Mouse (Mus musculus) heart, postnatal 0 days (tissue): Measurements from ENCODE around the gene Mycbp2. TPM values are rescaled to one million over a fixed set of nuclear protein-coding genes. Genes with fewer than 3 reads are reported as not detected.
A peak's percentile ranks its signal among the peaks of the same experiment; 100 is the strongest.

Experiments used
- ATAC-seq: fragments of 200-750 bp; cut with Nextera tagmentation; 2 replicates; pipeline ENCODE4 v1.8.0; 2017; ENCODE audit warnings: low read depth, moderate number of reproducible peaks, moderate library complexity; ENCODE audit not compliant: insufficient read depth
- DNase-seq: peaks from one replicate; pipeline ENCODE4 v3.0.0-alpha.2; 2016; ENCODE audit warnings: low spot score
- H3K27ac ChIP-seq: fragments of 300-500 bp; sonication (generic); 2 replicates; pipeline ENCODE4 v1.5.1; 2014; ENCODE audit warnings: low read depth, mild to moderate bottlenecking
- H3K27me3 ChIP-seq: fragments of 300-500 bp; sonication (generic); 2 replicates; pipeline ENCODE4 v1.6.1; 2014; ENCODE audit warnings: low read length, mixed read lengths; ENCODE audit not compliant: control insufficient read depth, insufficient read depth
- H3K36me3 ChIP-seq: fragments of 300-500 bp; sonication (generic); replicated peaks from 2 replicates; pipeline ENCODE4 v1.6.1; 2014; ENCODE audit warnings: low read length, mixed read lengths; ENCODE audit not compliant: control insufficient read depth, insufficient read depth
- H3K4me1 ChIP-seq: fragments of 300-500 bp; sonication (generic); 2 replicates; pipeline ENCODE4 v1.6.1; 2014; ENCODE audit warnings: antibody characterized with exemption; ENCODE audit not compliant: control insufficient read depth, insufficient read depth
- H3K4me2 ChIP-seq: fragments of 300-500 bp; sonication (generic); 2 replicates; pipeline ENCODE4 v1.6.1; 2014; ENCODE audit warnings: low read depth, mild to moderate bottlenecking, low read length, moderate library complexity
- H3K4me3 ChIP-seq: fragments of 300-500 bp; sonication (generic); 2 replicates; pipeline ENCODE4 v1.5.1; 2014; ENCODE audit warnings: low read depth, low read length
- H3K9ac ChIP-seq: fragments of 300-500 bp; sonication (generic); replicated peaks from 2 replicates; pipeline ENCODE4 v1.6.1; 2014; ENCODE audit warnings: low read depth, low read length, mixed read lengths
- H3K9me3 ChIP-seq: fragments of 300-500 bp; sonication (generic); replicated peaks from 2 replicates; pipeline ENCODE4 v1.6.1; 2016; ENCODE audit warnings: low read length; ENCODE audit not compliant: control insufficient read depth
- CTCF ChIP-seq: IDR thresholded peaks from 2 replicates; pipeline ENCODE4 v1.5.1; 2016; ENCODE audit warnings: antibody characterized with exemption, control low read depth, low read depth
- EP300 ChIP-seq: IDR thresholded peaks from 2 replicates; pipeline ENCODE4 v1.6.1; 2016; ENCODE audit warnings: antibody characterized with exemption, low read depth
- WGBS: fragments of 180-500 bp; shearing (Covaris S2); extraction: QIAGEN DNeasy Blood & Tissue Kit; methylation state at CpG from one replicate; pipeline ENCODE4 v1.1.7; 2014; 5-methylcytosine and 5-hydroxymethylcytosine counted together
- polyA plus RNA-seq: library from polyadenylated mRNA; unstranded; fragments of >200 nt; fragmentation: Nextera tagmentation; extraction: Ambion mirVana; gene quantifications from 2 replicates; pipeline ENCODE4 v1.2.1, GENCODE M21; 2015
- total RNA-seq: library from RNA; depleted of rRNA; stranded (reverse); fragments of >200 nt; gene quantifications from 2 replicates; pipeline ENCODE4 v1.2.3, GENCODE M21; 2014; ENCODE audit warnings: low replicate concordance

Gene Mycbp2
- total and polyA plus RNA-seq, 2 experiments from 2014 or later, result 8.7 to 20.2 TPM

DNA sequence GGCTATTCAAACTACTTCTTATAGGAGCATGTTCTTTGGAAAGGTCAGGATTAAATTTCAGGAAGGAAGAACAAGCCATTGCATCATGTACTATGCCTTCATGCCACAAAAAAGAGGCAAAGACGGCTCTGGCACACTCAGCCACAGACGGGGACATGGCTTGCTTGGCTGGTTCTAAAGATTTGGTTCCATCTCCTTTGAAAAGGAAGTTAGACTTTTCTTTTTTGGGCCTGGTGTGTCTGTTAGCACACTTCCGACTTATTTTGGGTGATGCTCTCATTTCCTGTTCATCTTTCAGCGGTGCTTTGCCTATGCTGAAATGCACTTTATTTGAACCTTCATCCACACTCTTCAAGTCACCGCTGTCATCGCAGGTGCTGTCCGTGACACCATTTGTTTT lies 190.9 kb downstream of the Mycbp2 start:
- Histone ChIP-seq H3K4me2 (no peak overlapping the region), H3K4me3 (no peak overlapping the region), H3K27ac (no peak overlapping the region), H3K27me3 (no peaks in the 10 kb centered on the region), H3K4me1 (no peaks in the 10 kb centered on the region), H3K9me3 (no peaks in the 10 kb centered on the region), H3K36me3 (peaks cover 45% of the 10 kb centered on the region), H3K9ac (no peak overlapping the region)
- TF ChIP-seq EP300, result no peak
- ATAC-seq, result no peak
- no peak for DNase-seq
- 70% methylated on average over 7 of the region's 7 CpGs for WGBS

DNA sequence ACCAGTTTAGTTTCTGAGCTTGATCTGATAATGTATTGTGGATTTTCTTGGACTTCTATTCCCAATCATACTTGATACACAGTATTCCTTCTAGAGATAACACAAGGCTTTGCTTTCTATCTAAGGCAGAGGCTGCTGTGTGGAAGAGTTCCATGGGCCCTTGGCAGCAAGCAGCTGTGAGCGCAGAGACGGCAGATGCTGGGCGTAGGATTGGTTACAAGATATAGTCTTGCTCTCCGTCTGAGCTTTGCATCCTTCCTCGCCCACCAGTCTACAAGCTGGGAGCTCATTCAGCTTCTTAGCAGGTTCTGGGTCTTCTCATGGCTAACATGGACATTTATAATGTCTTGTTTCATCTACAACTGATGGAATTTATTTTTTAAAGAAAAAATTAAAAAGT lies 196.5 kb downstream of the Mycbp2 start:
- Histone ChIP-seq H3K27ac (no peak overlapping the region), H3K4me2 (no peak overlapping the region), H3K9ac (no peak overlapping the region), H3K4me3 (no peak overlapping the region), H3K27me3 (no peaks in the 10 kb centered on the region), H3K36me3 (peaks cover 53% of the 10 kb centered on the region), H3K9me3 (no peaks in the 10 kb centered on the region), H3K4me1 (no peaks in the 10 kb centered on the region)
- 87% methylated on average over 5 of the region's 5 CpGs for WGBS
- DNase-seq (no peak), ATAC-seq (no peak)
- TF ChIP-seq CTCF (no peak), EP300 (no peak)

DNA sequence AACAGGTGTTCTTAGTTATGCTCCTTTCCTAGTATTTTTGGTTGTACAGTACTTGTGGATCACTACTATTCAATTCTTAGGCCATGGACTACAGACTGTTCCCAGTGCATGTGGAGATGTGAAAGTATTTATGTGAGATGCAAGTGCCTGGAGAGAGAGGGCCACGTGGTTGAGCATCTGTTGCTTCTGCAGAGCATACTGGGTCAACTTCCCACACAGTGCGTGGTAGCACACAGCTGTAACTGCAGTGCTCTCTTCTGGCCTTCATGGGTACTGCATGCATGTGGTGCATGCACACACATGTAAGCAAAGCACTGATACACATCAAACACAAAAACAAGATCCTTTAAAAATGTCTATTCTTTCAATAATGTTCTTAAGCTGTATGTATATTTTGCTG lies 214.6 kb downstream of the Mycbp2 start:
- 77% methylated on average over 2 of the region's 2 CpGs for WGBS
- no peaks in the 10 kb centered on the region for H3K4me1 ChIP-seq
- no peak overlapping the region for H3K9ac ChIP-seq
- H3K27ac ChIP-seq, result no peak overlapping the region
- DNase-seq, result no peak
- ATAC-seq, result no peak
- H3K36me3 ChIP-seq, result peaks cover 69% of the 10 kb centered on the region
- H3K4me3 ChIP-seq, result no peak overlapping the region
- H3K9me3 ChIP-seq, result no peaks in the 10 kb centered on the region
- no peak overlapping the region for H3K4me2 ChIP-seq
- H3K27me3 ChIP-seq, result no peaks in the 10 kb centered on the region
- no peak for TF ChIP-seq EP300
- TF ChIP-seq CTCF, result peak; percentile 46

- no peak overlapping the region for H3K4me2 ChIP-seq
- DNase-seq, result no peak
- H3K36me3 ChIP-seq, result peaks cover 73% of the 10 kb centered on the region
- H3K9ac ChIP-seq, result no peak overlapping the region
- TF ChIP-seq EP300 (no peak), CTCF (no peak)
- H3K27ac ChIP-seq, result no peak overlapping the region
- no peak overlapping the region for H3K4me3 ChIP-seq
- H3K9me3 ChIP-seq, result no peaks in the 10 kb centered on the region
- 83% methylated on average over 6 of the region's 6 CpGs for WGBS
- no peaks in the 10 kb centered on the region for H3K27me3 ChIP-seq
- no peaks in the 10 kb centered on the region for H3K4me1 ChIP-seq
- ATAC-seq, result no peak
Measured at GRCm38 (mm10) chr14:103125756-103126155, 220.9 kb downstream of the Mycbp2 start.

DNA sequence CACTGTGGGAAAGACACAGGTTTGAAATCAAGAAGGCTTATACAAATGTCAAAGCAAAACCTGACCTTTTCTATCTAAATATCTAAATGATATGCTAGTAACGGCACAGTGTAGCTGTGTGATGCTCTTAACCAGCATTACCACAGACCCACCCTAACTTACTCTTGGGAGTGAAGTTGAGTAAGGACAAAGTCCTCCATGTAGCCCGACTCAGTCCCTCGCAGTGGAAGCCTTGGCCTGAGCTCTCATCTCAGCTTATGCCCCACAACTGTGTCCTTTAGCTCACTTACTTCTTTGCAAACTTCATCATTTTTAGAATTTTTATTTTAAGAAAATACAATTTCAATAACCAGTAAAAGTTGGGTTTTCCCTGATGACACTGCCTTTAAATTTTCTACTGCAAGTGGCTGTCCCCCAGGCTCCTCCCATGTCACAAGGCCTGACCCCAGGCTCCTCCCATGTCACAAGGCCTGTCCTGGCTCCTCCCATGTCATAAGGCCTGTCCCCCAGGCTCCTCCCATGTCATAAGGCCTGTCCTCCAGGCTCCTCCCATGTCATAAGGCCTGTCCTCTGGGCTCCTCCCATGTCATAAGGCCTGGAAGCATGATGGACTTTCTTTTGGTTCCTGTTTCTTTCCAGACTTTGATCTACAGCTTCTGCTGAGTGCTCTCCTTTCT lies 231.5 kb downstream of the Mycbp2 start:
- H3K9me3 ChIP-seq, result no peaks in the 10 kb centered on the region
- H3K4me2 ChIP-seq, result no peak overlapping the region
- no peaks in the 10 kb centered on the region for H3K4me1 ChIP-seq
- no peak for DNase-seq
- no peak overlapping the region for H3K9ac ChIP-seq
- H3K27me3 ChIP-seq, result no peaks in the 10 kb centered on the region
- TF ChIP-seq CTCF (no peak), EP300 (no peak)
- no peak for ATAC-seq
- H3K36me3 ChIP-seq, result peaks cover 64% of the 10 kb centered on the region
- H3K4me3 ChIP-seq, result no peak overlapping the region
- WGBS, result 92% methylated on average over 3 of the region's 3 CpGs
- no peak overlapping the region for H3K27ac ChIP-seq
